Mouse (Mus musculus) liver, embryonic 14 days (tissue): Measurements from ENCODE around the gene Tnfsf9. TPM values are rescaled to one million over a fixed set of nuclear protein-coding genes. Genes with fewer than 3 reads are reported as not detected.

Experiments
- polyA plus RNA-seq: library from polyadenylated mRNA; depleted of rRNA; stranded (reverse); fragments of >200 nt; gene quantifications from 2 replicates; pipeline ENCODE4 v1.2.3, GENCODE M21; 2012; rRNA removed

The Tnfsf9 gene
- polyA plus RNA-seq = 0.46 and 0.59 TPM in 2 replicates

DNA sequence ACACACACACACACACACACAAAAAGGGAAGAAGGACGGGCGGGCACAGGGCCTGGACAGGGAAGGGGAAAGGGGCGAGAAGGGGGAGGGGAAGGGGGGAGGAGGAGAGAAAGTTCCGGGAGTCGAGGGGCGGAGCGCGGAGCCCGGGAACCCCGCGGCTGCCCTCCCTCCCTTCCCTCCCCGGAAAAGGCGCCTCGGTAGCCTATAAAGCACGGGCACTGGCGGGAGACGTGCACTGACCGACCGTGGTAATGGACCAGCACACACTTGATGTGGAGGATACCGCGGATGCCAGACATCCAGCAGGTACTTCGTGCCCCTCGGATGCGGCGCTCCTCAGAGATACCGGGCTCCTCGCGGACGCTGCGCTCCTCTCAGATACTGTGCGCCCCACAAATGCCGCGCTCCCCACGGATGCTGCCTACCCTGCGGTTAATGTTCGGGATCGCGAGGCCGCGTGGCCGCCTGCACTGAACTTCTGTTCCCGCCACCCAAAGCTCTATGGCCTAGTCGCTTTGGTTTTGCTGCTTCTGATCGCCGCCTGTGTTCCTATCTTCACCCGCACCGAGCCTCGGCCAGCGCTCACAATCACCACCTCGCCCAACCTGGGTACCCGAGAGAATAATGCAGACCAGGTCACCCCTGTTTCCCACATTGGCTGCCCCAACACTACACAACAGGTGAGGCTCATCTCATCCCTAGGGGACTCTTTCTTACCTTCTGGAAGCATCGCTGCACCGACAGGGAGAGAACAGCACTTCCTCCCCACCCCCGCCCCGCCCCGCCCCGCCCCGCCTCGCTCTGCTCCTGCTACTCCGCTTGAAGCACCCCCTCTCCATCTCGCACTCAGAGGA, at the start of gene Tnfsf9:
TSS of gene Tnfsf9 (plus strand) at position 145 of the 854 bp plus-strand sequence.

DNA sequence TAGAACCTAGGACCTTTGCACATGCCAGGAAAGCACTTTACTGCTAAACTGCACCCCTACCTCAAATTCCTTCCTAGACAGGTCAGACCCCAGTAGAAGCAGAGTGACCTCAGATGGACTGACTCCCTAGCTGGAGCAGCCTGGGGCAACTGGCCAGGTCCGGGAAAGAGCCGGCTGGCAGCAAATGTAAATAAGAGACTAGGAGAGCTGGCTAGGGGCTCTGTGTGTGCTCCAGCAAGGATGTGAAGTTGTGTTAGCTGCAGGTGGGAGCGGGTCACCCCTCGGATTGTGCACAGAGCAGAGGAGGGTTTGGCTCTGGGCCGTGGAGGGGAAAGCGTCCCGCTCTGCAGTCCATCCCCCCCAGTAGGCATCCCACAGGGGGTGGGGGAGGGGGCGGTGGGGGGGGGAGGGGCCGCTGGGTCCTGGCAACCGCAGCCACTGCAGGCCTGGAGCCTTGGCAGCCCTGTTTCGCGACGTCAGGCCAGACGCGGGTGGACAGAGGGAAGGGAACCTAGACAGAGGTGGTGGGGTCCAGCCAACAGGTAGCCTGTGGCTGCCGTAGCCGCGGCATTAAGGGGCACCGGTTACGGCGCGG, 46.1 kb upstream of the Tnfsf9 start, which contains the start of gene Crb3:
TSS of gene Crb3 (plus strand) at position 215 of the 595 bp plus-strand sequence.

DNA sequence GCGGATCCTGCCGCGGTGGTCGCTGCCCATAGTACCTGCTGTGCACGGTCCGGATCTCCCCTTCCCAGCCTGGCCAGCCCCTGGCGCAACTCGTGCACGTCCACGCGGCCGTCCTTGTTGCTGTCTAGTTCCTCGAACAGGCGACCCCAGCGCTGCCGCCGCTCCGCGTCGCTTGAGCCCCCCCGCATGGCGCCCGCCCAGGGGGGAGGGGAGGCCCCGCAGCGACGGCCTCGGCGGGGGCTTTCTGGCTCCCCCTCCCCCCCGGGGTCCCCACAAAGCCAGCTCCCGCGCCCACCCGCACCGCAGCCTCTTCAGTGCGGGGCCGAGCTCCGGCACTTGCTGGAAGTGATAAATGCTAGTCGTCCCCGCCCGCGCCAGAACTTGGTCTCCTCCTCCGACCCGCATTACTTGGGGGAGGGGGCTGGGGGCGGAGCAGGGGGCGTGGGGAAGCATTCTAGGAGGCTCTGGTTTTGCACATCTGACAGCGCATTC, 45.6 kb upstream of the Tnfsf9 start, which contains the start of gene Slc25a23:
TSS of gene Slc25a23 (minus strand) at position 378 of the 492 bp plus-strand sequence.

DNA sequence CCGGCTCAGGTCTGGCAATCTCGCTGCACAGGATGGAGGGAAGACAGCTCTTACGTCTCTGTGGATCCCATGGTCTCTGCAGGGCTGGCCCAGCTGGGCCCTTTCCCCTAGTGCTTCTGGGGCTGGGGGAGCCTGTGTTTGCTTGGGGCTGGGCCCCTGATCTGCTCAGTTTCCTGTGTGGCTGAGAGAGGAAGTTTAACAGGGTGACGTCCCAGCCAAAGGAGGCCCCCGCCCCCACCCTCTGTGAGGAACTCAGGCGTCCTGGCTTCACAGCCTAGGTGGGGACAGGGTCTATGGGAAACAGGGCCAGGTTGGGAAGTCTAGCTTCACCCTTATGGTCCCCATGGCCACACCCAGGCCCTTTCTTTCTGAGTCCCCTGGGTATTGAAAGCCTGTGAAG, 26.8 kb upstream of the Tnfsf9 start, which contains the start of gene Dennd1c:
TSS of gene Dennd1c (minus strand) at position 179 of the 400 bp plus-strand sequence.

DNA sequence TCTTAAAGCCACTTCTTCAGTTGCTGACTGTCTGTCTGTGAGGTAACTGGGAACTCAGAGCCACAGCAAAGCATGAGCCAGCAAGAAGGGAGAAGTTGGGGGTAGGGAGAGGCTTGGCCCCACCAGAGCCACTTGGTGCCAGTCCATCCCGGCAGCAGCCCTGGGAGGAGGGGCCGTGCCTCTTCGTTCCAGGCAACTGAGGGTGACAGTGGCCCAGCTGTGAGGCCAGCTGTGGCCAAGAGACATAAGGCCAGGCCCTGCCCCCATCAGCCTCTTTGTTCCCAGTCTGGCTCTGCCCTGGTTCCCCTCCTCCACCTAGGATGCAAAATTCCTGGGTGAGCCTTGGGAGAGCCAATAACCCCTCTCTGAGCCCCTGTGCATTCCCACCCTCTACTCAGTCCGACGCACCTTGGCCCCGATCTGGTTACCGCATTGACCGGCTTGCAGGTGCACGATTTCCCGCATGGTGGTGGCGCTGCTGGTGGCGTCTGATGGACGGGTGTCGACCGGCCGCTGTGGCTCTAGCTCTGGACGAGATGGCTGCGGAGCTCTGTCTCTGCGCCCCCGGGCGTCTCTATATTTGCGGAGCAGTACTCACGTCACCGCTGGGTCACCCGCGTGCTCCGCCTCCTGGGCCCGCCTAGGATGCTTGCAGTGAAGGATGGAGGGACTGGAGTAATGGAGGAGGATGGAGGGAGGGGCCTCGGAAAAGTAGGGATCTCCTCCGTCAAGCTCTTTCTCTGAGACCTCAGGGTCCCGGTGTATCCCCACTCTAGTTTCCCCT, 17.9 kb upstream of the Tnfsf9 start, which contains the start of gene Tubb4a:
TSS of gene Tubb4a (minus strand) at position 734 of the 784 bp plus-strand sequence.

DNA sequence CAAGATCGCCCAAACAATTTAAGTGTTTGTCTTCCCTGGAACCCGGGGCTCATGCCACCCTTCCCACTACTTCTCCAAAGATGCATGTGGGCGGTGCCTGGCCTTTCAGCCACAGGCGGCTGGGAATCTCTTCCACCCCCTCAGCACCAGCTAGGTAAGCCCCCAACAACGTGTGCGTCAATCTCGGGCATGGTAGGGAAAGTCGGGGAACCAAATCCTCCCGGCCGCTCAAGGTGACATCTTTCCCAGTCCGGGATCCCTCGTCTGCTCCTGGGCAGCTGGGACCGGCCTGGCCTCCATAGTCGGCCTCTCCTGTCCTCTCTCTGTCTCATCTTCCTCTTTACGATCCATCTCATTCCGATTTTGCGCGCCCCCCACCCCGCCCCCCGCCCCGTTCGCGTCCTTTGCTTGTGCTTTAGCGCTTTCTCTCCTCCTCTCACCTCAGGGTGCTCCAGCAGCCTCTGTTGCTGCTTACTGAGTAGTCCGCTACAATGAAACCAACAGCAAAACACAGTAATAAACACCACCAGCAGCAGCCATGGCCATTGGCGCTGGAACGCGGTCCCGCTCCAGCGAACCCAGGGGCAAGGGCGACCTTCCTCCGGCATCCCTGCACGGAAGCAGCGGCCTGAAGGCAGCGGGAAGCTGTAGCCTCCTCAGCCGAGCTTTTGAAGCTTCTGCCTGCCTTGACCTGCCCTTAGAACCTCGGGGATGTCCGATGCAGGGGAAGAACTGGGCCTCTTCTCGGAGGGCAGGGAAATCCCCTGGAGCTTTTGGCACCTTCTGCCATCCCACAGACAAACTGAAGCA, 44.1 kb downstream of the Tnfsf9 start, which contains the start of gene Cd70:
TSS of gene Cd70 (minus strand) at position 784 of the 810 bp plus-strand sequence.

Other genes with a start within 250 kb of the Tnfsf9 start
- gene Acsbg2, start 230.9 kb upstream of the Tnfsf9 start, polyA plus RNA-seq = not detected in 2 replicates
- 0.01 TPM in 2 replicates for gene 1700061G19Rik, start 229.8 kb upstream of the Tnfsf9 start, polyA plus RNA-seq
- 10.1 and 11.0 TPM in 2 replicates for gene Mllt1, start 169.9 kb upstream of the Tnfsf9 start, polyA plus RNA-seq
- not detected in 2 replicates for gene Acer1, start 123.2 kb upstream of the Tnfsf9 start, polyA plus RNA-seq
- gene Clpp, start 115.0 kb upstream of the Tnfsf9 start, polyA plus RNA-seq = 57.9 and 62.5 TPM in 2 replicates
- 9.1 and 11.2 TPM in 2 replicates for gene Alkbh7, start 108.0 kb upstream of the Tnfsf9 start, polyA plus RNA-seq
- gene Pspn, start 105.3 kb upstream of the Tnfsf9 start, polyA plus RNA-seq = not detected in 2 replicates
- gene Gtf2f1, start 94.0 kb upstream of the Tnfsf9 start, polyA plus RNA-seq = 60.1 and 66.8 TPM in 2 replicates
- gene Gm17949, start 93.9 kb upstream of the Tnfsf9 start, polyA plus RNA-seq = not detected in 2 replicates
- 30.1 and 35.2 TPM in 2 replicates for gene Khsrp, start 73.8 kb upstream of the Tnfsf9 start, polyA plus RNA-seq
- gene Slc25a41, start 63.7 kb upstream of the Tnfsf9 start, polyA plus RNA-seq = not detected in 2 replicates
- gene Crb3, start 46.2 kb upstream of the Tnfsf9 start, polyA plus RNA-seq = 4.4 and 5.0 TPM in 2 replicates
- 7.2 and 9.3 TPM in 2 replicates for gene Slc25a23, start 45.5 kb upstream of the Tnfsf9 start, polyA plus RNA-seq
- gene Dennd1c, start 26.8 kb upstream of the Tnfsf9 start, polyA plus RNA-seq = 0.93 and 1.6 TPM in 2 replicates
- gene Tubb4a, start 17.5 kb upstream of the Tnfsf9 start, polyA plus RNA-seq = 0.18 and 0.37 TPM in 2 replicates
- not detected in 2 replicates for gene Cd70, start 44.5 kb downstream of the Tnfsf9 start, polyA plus RNA-seq
- 2.1 and 2.4 TPM in 2 replicates for gene Tnfsf14, start 88.9 kb downstream of the Tnfsf9 start, polyA plus RNA-seq
- 240 and 245 TPM in 2 replicates for gene C3, start 122.8 kb downstream of the Tnfsf9 start, polyA plus RNA-seq
- gene Gpr108, start 143.1 kb downstream of the Tnfsf9 start, polyA plus RNA-seq = 7.1 and 7.9 TPM in 2 replicates
- 6.3 and 7.9 TPM in 2 replicates for gene Trip10, start 144.1 kb downstream of the Tnfsf9 start, polyA plus RNA-seq
- gene Vav1, start 173.8 kb downstream of the Tnfsf9 start, polyA plus RNA-seq = 7.1 and 9.0 TPM in 2 replicates